Mouse (Mus musculus) v-Abl transformed pro-B cells (cell line): Measurements from ENCODE around the gene Slc25a4.

Experiments used
- in situ Hi-C, 2 experiments: fragments of 400-800 bp; cut with MboI; formaldehyde crosslinking; loops; one replicate each; pipeline ENCODE4 v1.15.1; 2025; ENCODE audit not compliant: unreplicated experiment in 2 of 2

Slc25a4 gene

DNA sequence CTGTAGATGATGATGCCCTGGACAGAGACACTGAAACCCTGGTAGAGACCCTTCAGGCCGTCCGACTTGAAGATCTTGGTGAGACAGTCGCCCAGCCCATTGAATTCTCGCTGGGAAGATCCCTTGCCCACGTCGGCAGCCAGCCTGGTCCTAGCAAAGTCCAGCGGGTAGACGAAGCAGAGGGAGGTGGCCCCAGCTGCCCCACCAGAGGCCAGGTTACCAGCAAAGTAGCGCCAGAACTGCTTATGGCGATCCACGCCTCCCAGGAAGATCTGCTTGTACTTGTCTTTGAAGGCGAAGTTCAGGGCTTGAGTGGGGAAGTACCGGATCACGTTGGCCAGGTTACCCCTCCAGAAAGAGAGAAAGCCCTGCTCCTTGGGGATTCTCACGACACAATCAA is 2.0 kb downstream of the Slc25a4 start:
- in situ Hi-C loops = loop anchor here in 1 of 2 experiments (25.0 kb wide), 2 partner anchors 747 to 753 kb away; no protein-coding TSS in a partner anchor

DNA sequence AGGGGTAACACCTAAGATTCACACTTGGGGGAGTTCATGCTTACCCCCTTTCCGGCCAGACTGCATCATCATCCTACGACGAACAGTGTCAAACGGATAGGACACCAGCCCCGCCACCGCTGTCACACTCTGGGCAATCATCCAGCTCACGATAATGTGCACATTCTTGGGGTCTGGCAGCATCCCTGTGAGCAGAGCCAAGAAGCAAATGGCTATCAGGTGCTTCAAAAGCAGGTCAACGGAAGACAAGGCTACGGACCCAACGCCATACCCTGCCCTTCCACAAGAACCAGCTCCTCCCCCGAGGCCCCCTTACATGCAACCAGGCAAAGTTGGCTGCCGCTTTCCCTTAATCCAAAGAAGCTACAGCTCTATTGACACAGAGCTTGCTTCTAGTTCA is 2.7 kb downstream of the Slc25a4 start:
- in situ Hi-C loops = loop anchor here in 1 of 2 experiments (25.0 kb wide), 2 partner anchors 746 to 754 kb away; no protein-coding TSS in a partner anchor

DNA sequence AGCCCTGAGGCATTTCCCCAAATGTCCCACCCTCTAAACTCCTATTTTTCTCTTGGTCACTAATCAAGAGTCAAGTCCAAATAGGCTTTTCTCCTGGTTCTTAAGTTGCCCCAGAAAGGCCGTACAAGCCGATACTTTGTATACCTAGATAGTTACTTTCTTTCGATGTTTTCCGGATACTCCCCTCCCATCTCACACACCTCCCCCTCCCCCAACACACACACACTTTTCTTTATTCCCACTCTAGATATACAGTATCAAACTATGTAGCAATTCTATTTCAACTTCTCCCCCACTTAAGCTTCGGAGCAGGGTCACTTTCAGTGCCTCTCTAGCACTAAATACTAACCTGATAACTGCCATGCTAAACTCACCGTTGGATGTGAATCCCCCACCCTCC is 5.0 kb downstream of the Slc25a4 start:
- in situ Hi-C loops = loop anchor here in 1 of 2 experiments (25.0 kb wide), 2 partner anchors 744 to 756 kb away; no protein-coding TSS in a partner anchor

DNA sequence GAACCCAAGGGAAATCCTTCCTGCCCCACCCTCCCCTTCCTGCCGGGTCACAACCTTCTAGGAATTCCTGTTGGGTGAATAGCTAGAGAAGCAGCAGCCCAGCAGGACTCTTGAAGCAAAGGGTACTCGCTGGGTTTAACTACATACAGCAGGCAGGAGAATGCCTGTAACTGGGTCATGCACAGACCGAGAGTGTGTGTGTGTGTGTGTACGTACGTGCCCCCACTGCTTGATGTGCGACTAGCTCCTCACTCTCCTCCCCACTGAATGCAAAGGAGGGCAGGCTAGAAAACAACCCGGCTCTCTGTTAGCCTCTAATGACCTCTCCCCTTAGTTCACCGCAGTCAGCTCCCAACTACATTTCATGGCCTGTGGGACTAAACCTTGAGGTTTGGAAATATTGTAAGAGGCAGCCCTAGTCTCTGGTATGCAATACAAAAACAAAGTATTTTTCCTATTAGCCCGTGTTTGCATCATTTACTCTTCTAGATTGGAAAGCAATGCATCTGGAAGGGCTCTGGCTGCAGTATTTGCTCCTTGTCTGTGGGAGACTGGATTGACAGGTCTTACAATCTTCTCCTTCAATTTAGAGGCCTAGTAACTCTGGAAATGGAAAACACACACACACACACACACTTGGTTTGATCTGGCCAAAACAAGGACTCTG is 6.0 kb downstream of the Slc25a4 start:
- in situ Hi-C loops = loop anchor here in 1 of 2 experiments (25.0 kb wide), 2 partner anchors 743 to 757 kb away; no protein-coding TSS in a partner anchor

GRCm38 (mm10) chr8:46204301-46204700 is 6.8 kb downstream of the Slc25a4 start:
- in situ Hi-C loops = loop anchor here in 1 of 2 experiments (25.0 kb wide), 2 partner anchors 742 to 758 kb away; no protein-coding TSS in a partner anchor

DNA sequence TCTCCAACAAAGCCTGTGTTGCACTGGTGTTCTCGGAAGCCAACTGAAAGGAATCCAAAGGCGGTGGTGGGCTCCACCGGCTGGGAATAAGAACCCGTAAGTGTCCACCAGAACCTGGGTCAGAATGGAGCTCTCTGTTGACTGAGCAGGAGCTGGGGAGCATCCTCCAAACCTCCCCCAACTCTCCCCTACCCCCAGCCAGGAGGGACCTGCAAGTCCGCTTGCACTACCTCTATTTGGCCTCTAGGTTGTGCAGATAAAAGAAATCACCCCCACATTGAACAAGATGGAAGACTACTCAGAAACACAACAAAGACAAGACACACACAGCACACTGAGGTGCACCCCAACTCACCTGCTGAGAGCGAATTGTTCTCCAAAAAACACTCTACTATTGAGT is 8.7 kb downstream of the Slc25a4 start:
- in situ Hi-C loops = loop anchor here in 1 of 2 experiments (25.0 kb wide), 2 partner anchors 740 to 760 kb away; no protein-coding TSS in a partner anchor

DNA sequence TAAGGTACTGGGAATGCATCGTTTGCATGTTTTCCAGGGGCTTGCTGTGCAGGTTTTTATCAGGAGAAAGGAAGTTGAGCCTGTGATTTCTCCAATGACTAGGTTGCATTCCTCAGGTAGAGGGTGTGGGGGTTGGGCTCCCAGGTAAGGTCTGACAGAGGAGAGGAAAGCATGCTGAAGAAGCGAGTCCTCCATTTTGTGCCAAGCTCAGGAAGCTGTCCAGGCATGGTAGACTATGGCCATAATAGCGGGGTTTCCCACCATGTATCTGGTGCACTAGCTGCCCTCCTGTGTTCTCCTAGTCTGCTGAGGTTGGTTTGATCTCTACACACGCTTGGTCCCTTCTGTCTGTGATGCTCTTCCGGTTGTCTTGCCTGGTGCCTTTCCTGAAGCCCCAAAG is 13.4 kb downstream of the Slc25a4 start:
- in situ Hi-C loops = loop anchor here in 1 of 2 experiments (25.0 kb wide), 1 partner anchor 340 kb away; no protein-coding TSS in a partner anchor

DNA sequence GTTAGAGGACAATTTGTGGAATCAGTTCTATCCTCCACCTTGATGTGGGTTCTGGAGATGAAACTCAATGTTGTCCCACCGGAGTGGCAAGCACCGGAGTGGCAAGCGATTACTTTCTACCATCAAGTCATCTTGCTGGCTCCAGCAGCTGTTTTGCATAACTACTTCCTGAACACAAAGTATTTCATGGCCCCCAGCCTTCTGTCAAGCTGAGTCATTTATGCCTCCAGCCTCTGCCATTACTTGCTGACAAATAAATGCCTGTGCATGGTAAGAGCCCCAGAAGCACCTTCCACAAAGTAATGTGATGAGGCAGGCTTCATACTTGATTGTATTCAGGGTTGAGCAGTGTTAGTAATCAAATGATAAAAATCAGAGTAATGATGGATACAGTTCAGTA is 14.2 kb downstream of the Slc25a4 start:
- in situ Hi-C loops = loop anchor here in 1 of 2 experiments (25.0 kb wide), 1 partner anchor 340 kb away; no protein-coding TSS in a partner anchor

DNA sequence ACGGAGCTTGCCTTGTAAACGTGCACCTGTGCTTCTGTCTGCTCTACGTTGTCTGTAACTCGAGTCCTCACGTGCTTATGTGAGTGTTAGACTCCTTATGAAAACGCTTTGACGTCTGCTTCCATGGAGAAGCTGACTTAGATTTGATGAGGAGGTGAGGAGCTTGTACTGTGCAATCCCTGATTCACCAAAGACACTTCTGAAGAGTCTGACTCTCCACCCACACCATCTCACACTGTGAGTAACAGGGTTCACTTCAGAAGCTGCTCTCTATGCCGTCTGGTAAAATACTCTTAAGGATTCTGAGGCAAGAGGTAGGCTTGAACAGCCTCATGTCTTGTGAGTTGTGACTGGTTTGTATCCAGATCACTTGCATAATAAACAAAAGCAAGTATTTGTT is 18.0 kb downstream of the Slc25a4 start:
- in situ Hi-C loops = loop anchor here in 1 of 2 experiments (25.0 kb wide), 1 partner anchor 344 kb away; no protein-coding TSS in a partner anchor

DNA sequence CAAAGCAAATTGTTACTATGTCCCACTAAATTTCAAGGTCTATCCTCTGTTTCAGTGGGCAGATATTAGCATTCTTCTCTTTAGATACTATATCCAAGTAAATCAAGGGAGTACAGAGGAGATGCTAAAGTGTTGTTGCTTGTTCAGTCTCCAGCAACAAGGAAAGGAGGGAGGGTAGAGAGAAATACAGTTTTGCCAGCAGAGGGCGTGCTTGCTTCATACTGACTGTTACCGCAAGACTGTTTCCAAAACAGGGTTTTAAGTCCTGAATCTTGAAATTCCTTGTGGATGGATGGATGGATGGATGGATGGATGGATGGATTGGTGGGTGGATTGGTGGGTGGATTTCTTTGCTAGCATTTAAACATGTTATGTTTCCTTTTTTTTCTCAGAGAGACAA is 25.7 kb downstream of the Slc25a4 start:
- in situ Hi-C loops = loop anchor here (5.0 to 25.0 kb wide), 4 partner anchors 49 to 352 kb away; no protein-coding TSS in a partner anchor

- in situ Hi-C loops = loop anchor here (5.0 to 25.0 kb wide), 4 partner anchors 55 to 357 kb away; no protein-coding TSS in a partner anchor
Observed at GRCm38 (mm10) chr8:46180136-46180535, 30.9 kb downstream of the Slc25a4 start.

GRCm38 (mm10) chr8:46173651-46174050 is 37.4 kb downstream of the Slc25a4 start:
- in situ Hi-C loops = loop anchor here (25.0 kb wide), 1 partner anchor 1514 kb away; the partner anchor contains the start of gene Ing2 (in 2 of the 2)

DNA sequence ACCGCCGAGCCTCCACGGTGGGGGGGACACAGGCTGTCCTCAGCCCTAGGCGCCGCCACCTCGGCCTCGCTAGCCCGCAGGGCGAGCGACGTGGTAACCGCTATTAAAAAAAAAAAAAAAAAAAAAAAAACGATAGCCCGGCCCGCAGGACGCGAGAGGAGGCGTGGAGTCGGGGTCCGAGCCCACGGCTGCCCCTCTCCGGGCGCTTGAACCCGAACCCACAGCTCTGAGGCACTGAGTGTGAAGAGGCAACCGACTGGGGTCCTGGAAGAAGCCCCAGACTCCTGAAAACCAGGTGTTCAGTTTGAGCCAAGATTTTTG is 47.3 kb downstream of the Slc25a4 start:
- in situ Hi-C loops = loop anchor here (10.0 to 25.0 kb wide), 2 partner anchors 169 to 1523 kb away; partner anchors contain the start of genes Ing2 (in 2 of the 2) and Lrp2bp (in 1 of the 2)

DNA sequence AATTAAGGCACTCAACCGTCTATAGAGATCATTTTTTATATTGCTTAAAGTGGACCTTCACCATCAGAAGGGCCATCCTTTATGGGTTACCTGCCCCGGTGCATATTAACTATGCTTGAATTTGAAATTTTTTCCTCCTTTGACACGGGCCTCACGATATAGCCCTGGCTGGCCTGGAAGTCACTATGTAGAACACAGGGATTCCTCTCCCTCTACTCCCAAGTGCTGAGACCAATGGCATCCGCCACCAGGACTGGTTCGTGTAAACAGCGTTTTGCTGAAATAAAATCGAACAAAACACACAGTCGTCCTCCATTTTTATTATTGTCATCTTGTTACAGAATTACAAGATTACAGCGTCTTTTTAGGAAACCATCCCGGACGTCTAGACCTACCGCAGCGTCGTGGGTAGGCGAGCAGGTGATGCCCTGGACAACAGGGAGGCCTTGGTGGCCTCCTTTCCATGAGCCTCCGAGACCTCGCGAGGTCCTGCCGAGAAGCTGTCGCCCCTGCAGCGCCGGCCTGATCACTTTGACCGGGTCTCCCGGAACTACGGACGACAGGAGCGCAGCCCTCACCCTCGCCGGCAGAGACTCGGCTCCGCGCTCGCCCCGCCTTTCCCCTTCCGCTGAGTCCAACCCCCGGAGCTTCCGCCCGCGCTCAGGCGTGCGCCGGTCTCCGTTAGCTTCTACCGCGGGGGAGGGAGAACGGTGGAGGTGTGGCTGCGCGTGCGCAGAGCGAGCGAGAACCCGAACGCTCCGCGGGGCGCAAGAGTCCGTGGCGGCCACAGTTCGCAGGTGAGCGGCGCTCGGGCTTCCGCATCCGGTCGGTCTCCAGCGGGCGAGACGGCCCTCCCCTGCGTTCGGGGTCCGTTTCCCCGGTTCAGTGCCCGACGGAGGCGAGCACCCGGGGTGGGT is 47.9 kb downstream of the Slc25a4 start:
- in situ Hi-C loops = loop anchor here (10.0 to 25.0 kb wide), 2 partner anchors 168 to 1524 kb away; partner anchors contain the start of genes Ing2 (in 2 of the 2) and Lrp2bp (in 1 of the 2)
